Mouse (Mus musculus) liver, embryonic 14.5 days (tissue): Measurements from ENCODE around the gene Robo4. TPM values are rescaled to one million over a fixed set of nuclear protein-coding genes. Genes with fewer than 3 reads are reported as not detected.

Experiments
- ATAC-seq: fragments of 200-750 bp; cut with Nextera tagmentation; 2 replicates; pipeline ENCODE4 v1.8.0; 2017; ENCODE audit warnings: moderate number of reproducible peaks, mild to moderate bottlenecking, moderate library complexity; ENCODE audit not compliant: insufficient read depth
- DNase-seq, 3 experiments: peaks; one replicate each; pipeline ENCODE4 v3.0.0-alpha.2; 2012 to 2013; ENCODE audit warnings: low read depth in 3 of 3, low spot score in 3 of 3
- H3K27ac ChIP-seq: fragments of 300-500 bp; sonication (generic); 2 replicates; pipeline ENCODE4 v1.5.1; 2014; ENCODE audit warnings: moderate library complexity, mild to moderate bottlenecking, control low read depth, inconsistent platforms
- H3K27me3 ChIP-seq: fragments of 300-500 bp; sonication (generic); 2 replicates; pipeline ENCODE4 v1.6.1; 2014; ENCODE audit warnings: mild to moderate bottlenecking, low read length, moderate library complexity; ENCODE audit not compliant: control insufficient read depth, insufficient read depth
- H3K36me3 ChIP-seq: fragments of 300-500 bp; sonication (generic); replicated peaks from 2 replicates; pipeline ENCODE4 v1.6.1; 2014; ENCODE audit warnings: low read depth; ENCODE audit not compliant: control insufficient read depth, insufficient read depth
- H3K4me1 ChIP-seq, 2 experiments: fragments of 200-500 bp in 1 of 2; fragments of 300-500 bp in 1 of 2; sonication (generic) in 1 of 2; replicated peaks; 2 replicates each; pipeline ENCODE4 v1.6.1; 2012 to 2014; ENCODE audit warnings: antibody characterized with exemption in 1 of 2, inconsistent platforms in 1 of 2, low read length in 1 of 2; ENCODE audit not compliant: control insufficient read depth in 2 of 2, insufficient read depth in 2 of 2
- H3K4me2 ChIP-seq: fragments of 300-500 bp; sonication (generic); 2 replicates; pipeline ENCODE4 v1.6.1; 2014; ENCODE audit warnings: low read depth, mild to moderate bottlenecking, control low read depth, moderate library complexity
- H3K4me3 ChIP-seq, 2 experiments: fragments of 200-500 bp in 1 of 2; fragments of 300-500 bp in 1 of 2; sonication (generic) in 1 of 2; 2 replicates each; pipeline ENCODE4 v1.5.1; 2012 to 2014; ENCODE audit warnings: low read depth in 2 of 2, low read length in 2 of 2, mild to moderate bottlenecking in 2 of 2, control low read depth in 1 of 2, inconsistent platforms in 1 of 2, moderate library complexity in 1 of 2; ENCODE audit not compliant: insufficient read depth in 1 of 2
- H3K9ac ChIP-seq: fragments of 300-500 bp; sonication (generic); replicated peaks from 2 replicates; pipeline ENCODE4 v1.6.1; 2014; ENCODE audit warnings: mild to moderate bottlenecking, control low read depth, moderate library complexity
- H3K9me3 ChIP-seq: fragments of 300-500 bp; sonication (generic); 2 replicates; pipeline ENCODE4 v1.6.1; 2016; ENCODE audit warnings: low read length, mixed read lengths; ENCODE audit not compliant: control insufficient read depth
- CTCF ChIP-seq: IDR thresholded peaks from 2 replicates; pipeline ENCODE4 v1.5.1; 2016; ENCODE audit warnings: antibody characterized with exemption, low read depth, control low read depth
- EP300 ChIP-seq: IDR thresholded peaks from 2 replicates; pipeline ENCODE4 v1.6.1; 2016; ENCODE audit warnings: antibody characterized with exemption, low read depth
- WGBS: fragments of 180-500 bp; shearing (Covaris S2); extraction: QIAGEN DNeasy Blood & Tissue Kit; methylation state at CpG from one replicate; pipeline ENCODE4 v1.1.7; 2014; ENCODE audit not compliant: insufficient replicate concordance; 5-methylcytosine and 5-hydroxymethylcytosine counted together
- polyA plus RNA-seq, 2 experiments: library from polyadenylated mRNA; depleted of rRNA in 1 of 2; stranded (reverse) in 1 of 2; unstranded in 1 of 2; fragments of >200 nt; fragmentation: Nextera tagmentation in 1 of 2; extraction: Ambion mirVana in 1 of 2; gene quantifications; 2 replicates each; pipeline versions ENCODE4 v1.2.1 to v1.2.3; 2012 to 2014

Gene Robo4
- polyA plus RNA-seq, 2 experiments = 1.4 to 1.8 TPM

DNA sequence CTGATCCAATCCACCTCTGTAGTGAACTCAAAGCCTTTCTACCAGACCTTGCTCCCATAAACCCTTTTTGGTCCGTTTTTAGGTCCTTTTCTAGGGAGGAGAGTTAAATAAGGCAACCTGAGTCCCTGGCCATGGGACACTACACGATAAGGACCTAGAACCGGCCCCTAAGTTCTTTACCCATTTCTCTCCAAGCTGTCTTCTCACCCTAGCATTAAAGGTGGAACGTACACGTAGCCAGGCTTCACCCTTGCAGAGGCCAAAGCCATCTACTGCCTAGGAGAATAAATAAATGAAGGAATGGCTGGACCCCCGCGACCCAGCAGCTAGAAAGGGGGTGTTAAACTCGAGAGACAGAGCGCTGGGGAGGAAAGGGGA, 58.0 kb downstream of the Robo4 start:
- TF ChIP-seq CTCF (no peak), EP300 (no peak)
- ATAC-seq (no peak), DNase-seq (no peak)
- Histone ChIP-seq H3K27me3 (peaks cover 75% of the 10 kb centered on the region), H3K4me1 (no peaks in the 10 kb centered on the region), H3K27ac (no peak overlapping the region), H3K9ac (no peak overlapping the region), H3K4me3 (no peak overlapping the region), H3K36me3 (no peaks in the 10 kb centered on the region), H3K4me2 (no peak overlapping the region), H3K9me3 (no peaks in the 10 kb centered on the region)
- WGBS = 0% methylated on average over 9 of the region's 9 CpGs

DNA sequence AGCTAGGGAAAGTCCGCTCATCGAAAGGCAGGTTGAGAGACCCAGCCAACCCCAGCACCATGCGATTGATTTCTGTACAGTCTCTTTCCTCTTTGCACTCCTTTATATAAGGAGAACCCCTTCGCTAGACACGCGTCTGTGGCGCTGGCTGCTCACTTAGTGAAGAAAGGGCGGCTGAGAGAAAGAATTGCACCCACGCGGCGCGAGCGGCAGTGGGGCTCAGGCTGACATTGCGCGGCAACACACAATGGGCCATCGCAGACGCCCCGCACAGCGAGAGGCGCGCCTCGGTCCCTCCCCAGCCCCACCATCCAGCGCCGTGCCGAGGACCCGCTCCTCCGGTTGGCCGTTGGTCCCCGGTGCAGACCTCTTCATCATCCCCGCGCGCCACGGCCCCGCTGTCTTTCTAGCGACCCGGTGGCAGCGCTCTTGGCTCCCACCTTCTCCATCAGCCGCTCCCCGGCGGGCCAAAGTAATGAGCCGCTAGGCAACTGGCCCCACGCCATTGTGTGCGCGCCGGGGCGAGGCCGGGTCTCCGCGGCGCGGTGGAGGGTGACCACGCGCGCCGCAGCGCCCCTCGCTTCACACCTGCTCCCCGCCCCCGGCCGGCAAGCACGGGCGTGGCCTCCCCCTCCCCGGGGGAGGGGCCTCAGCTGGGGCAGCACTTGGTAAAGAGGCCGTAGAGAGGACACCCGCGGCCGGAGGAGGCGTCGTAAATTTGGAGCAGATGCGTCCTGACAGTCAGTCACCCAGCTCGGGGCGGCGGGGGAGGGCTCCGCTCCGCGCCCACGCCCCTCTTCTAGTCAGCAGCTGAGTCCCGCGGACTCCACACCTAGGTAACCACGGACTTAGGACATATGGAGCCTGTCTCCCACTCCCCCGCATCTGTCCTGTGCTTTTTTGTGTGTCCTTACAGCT, 58.6 kb downstream of the Robo4 start:
- peaks cover 71% of the 10 kb centered on the region for H3K27me3 ChIP-seq
- no peak overlapping the region for H3K27ac ChIP-seq
- ATAC-seq = no peak
- no peaks in the 10 kb centered on the region for H3K4me1 ChIP-seq
- peak overlapping the region in 1 of 2 experiments; percentile 9; a peak in 2 of 4 replicates for H3K4me3 ChIP-seq
- no peak for TF ChIP-seq CTCF
- no peak for TF ChIP-seq EP300
- peak overlapping the region; percentile 47 for H3K4me2 ChIP-seq
- no peak for DNase-seq
- no peak overlapping the region for H3K9ac ChIP-seq
- no peaks in the 10 kb centered on the region for H3K36me3 ChIP-seq
- under 1% methylated on average over 81 of the region's 81 CpGs for WGBS
- no peaks in the 10 kb centered on the region for H3K9me3 ChIP-seq

DNA sequence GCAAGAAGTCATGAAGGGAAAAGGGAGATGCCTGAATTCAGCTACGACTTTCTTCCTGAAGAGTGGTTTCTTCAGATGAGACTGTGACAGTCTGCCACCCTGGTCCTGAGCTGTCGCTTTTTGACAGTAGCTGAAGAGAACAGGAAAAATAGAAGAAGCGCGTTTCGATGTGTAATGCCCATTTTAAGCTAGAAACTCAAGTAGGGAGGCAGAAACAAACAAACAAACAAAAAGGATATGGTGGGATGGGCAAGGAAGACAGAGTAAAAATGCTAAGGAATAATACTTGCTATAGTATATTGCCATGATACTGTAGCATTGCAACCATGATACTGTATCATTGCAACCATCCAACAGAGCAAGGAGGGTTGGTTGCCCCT, 59.3 kb downstream of the Robo4 start:
- Histone ChIP-seq H3K9ac (no peak overlapping the region), H3K36me3 (no peaks in the 10 kb centered on the region), H3K4me1 (no peaks in the 10 kb centered on the region), H3K9me3 (no peaks in the 10 kb centered on the region), H3K4me3 (no peak overlapping the region), H3K27ac (no peak overlapping the region), H3K4me2 (no peak overlapping the region), H3K27me3 (peaks cover 66% of the 10 kb centered on the region)
- ATAC-seq = no peak
- WGBS = 9% methylated on average over 5 of the region's 5 CpGs
- no peak for DNase-seq
- TF ChIP-seq CTCF = no peak
- no peak for TF ChIP-seq EP300

DNA sequence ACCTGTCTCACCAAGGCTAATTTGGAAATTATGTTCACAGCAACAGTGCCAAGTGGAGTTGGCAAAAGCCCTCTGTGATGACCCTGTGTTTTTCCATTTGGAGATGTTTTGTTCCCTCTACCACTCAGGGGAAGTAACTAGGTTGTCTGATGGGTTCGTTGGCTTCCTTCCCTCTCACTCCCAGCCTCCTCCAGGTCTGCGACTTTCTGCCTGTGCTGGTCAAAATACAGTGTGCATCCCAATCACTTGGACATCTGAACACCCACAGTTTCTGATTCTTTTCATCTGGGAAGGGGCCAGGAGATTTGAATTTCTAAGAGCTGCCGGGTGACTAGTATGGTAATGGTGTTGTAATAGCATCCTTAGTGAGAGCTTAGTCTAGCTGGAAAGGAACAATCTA, 59.9 kb downstream of the Robo4 start:
- TF ChIP-seq CTCF = no peak
- no peak for TF ChIP-seq EP300
- Histone ChIP-seq H3K36me3 (no peaks in the 10 kb centered on the region), H3K27ac (no peak overlapping the region), H3K27me3 (peaks cover 59% of the 10 kb centered on the region), H3K4me1 (no peaks in the 10 kb centered on the region), H3K4me3 (no peak overlapping the region), H3K9me3 (no peaks in the 10 kb centered on the region), H3K4me2 (no peak overlapping the region), H3K9ac (no peak overlapping the region)
- 12% methylated on average over 3 of the region's 3 CpGs for WGBS
- ATAC-seq (no peak), DNase-seq (no peak)

DNA sequence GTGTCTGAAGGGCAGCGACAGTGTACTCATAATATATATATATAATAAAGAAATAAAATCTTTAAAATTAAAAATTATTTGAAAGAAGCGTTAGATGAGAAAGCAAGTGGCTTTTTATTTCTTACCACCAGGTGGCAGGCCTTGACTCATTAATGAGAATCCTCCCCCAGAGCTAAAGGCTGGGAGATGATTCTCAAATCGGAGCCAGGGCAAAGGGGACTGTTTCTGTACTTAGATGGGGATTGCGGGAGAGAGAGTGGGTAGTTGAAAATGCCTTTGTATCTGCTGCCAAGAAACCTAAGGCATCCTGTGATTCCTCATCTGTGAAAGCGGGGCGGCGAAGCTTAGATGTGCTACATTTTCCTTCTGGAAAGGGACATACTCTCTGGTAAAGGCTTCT, 61.1 kb downstream of the Robo4 start:
- TF ChIP-seq CTCF (peak; percentile 52), EP300 (no peak)
- DNase-seq (peak in 2 of 3 experiments; percentile 10 to 17), ATAC-seq (no peak)
- Histone ChIP-seq H3K27ac (no peak overlapping the region), H3K27me3 (peaks cover 48% of the 10 kb centered on the region), H3K9ac (no peak overlapping the region), H3K4me2 (no peak overlapping the region), H3K4me3 (no peak overlapping the region), H3K9me3 (no peaks in the 10 kb centered on the region), H3K4me1 (no peaks in the 10 kb centered on the region), H3K36me3 (no peaks in the 10 kb centered on the region)
- 19% methylated on average over 7 of the region's 7 CpGs for WGBS

Other genes with a start within 250 kb of the Robo4 start
- gene Tmem218, start 193.7 kb upstream of the Robo4 start, polyA plus RNA-seq (2012; rRNA removed) = 1.6 TPM in 2 replicates
- 3.9 and 4.3 TPM in 2 replicates for gene Tmem218, start 193.7 kb upstream of the Robo4 start, polyA plus RNA-seq (2014; fragmentation: Nextera tagmentation; extraction: Ambion mirVana)
- gene Slc37a2, start 146.2 kb upstream of the Robo4 start, polyA plus RNA-seq (2012; rRNA removed) = 1.0 and 1.1 TPM in 2 replicates
- 1.2 and 1.8 TPM in 2 replicates for gene Slc37a2, start 146.2 kb upstream of the Robo4 start, polyA plus RNA-seq (2014; fragmentation: Nextera tagmentation; extraction: Ambion mirVana)
- gene Ccdc15, start 53.5 kb upstream of the Robo4 start, polyA plus RNA-seq (2012; rRNA removed) = 1.1 and 1.5 TPM in 2 replicates
- 3.0 and 3.6 TPM in 2 replicates for gene Ccdc15, start 53.5 kb upstream of the Robo4 start, polyA plus RNA-seq (2014; fragmentation: Nextera tagmentation; extraction: Ambion mirVana)
- gene Hepacam, start 34.5 kb upstream of the Robo4 start, polyA plus RNA-seq (2012; rRNA removed) = not detected in 2 replicates
- gene Hepacam, start 34.5 kb upstream of the Robo4 start, polyA plus RNA-seq (2014; fragmentation: Nextera tagmentation; extraction: Ambion mirVana) = not detected in 2 replicates
- 0.23 and 0.25 TPM in 2 replicates for gene Robo3, start 31.3 kb downstream of the Robo4 start, polyA plus RNA-seq (2012; rRNA removed)
- 0.05 and 0.11 TPM in 2 replicates for gene Robo3, start 31.3 kb downstream of the Robo4 start, polyA plus RNA-seq (2014; fragmentation: Nextera tagmentation; extraction: Ambion mirVana)
- 6.6 and 9.3 TPM in 2 replicates for gene Msantd2, start 87.4 kb downstream of the Robo4 start, polyA plus RNA-seq (2012; rRNA removed)
- gene Msantd2, start 87.4 kb downstream of the Robo4 start, polyA plus RNA-seq (2014; fragmentation: Nextera tagmentation; extraction: Ambion mirVana) = 3.8 TPM in 2 replicates
- 6.5 and 7.3 TPM in 2 replicates for gene Esam, start 126.2 kb downstream of the Robo4 start, polyA plus RNA-seq (2012; rRNA removed)
- 9.9 and 10.7 TPM in 2 replicates for gene Esam, start 126.2 kb downstream of the Robo4 start, polyA plus RNA-seq (2014; fragmentation: Nextera tagmentation; extraction: Ambion mirVana)
- gene Vsig2, start 137.4 kb downstream of the Robo4 start, polyA plus RNA-seq (2012; rRNA removed) = 0.70 and 0.81 TPM in 2 replicates
- 0.36 TPM in 1 of 2 replicates, not detected in the other for gene Vsig2, start 137.4 kb downstream of the Robo4 start, polyA plus RNA-seq (2014; fragmentation: Nextera tagmentation; extraction: Ambion mirVana)
- 5.4 and 7.1 TPM in 2 replicates for gene Nrgn, start 151.0 kb downstream of the Robo4 start, polyA plus RNA-seq (2012; rRNA removed)
- gene Nrgn, start 151.0 kb downstream of the Robo4 start, polyA plus RNA-seq (2014; fragmentation: Nextera tagmentation; extraction: Ambion mirVana) = 5.4 and 7.6 TPM in 2 replicates
- gene Siae, start 153.8 kb downstream of the Robo4 start, polyA plus RNA-seq (2012; rRNA removed) = 2.2 TPM in 2 replicates
- 5.7 and 6.0 TPM in 2 replicates for gene Siae, start 153.8 kb downstream of the Robo4 start, polyA plus RNA-seq (2014; fragmentation: Nextera tagmentation; extraction: Ambion mirVana)
- gene Spa17, start 211.8 kb downstream of the Robo4 start, polyA plus RNA-seq (2012; rRNA removed) = 0.56 and 1.3 TPM in 2 replicates
- gene Spa17, start 211.8 kb downstream of the Robo4 start, polyA plus RNA-seq (2014; fragmentation: Nextera tagmentation; extraction: Ambion mirVana) = 2.6 and 2.7 TPM in 2 replicates